Mouse (Mus musculus) kidney, embryonic 15.5 days (tissue): Measurements from ENCODE around the gene Ppp1r13l. TPM values are rescaled to one million over a fixed set of nuclear protein-coding genes. Genes with fewer than 3 reads are reported as not detected.

Experiments
- ATAC-seq: fragments of 200-750 bp; cut with Nextera tagmentation; replicated peaks from 2 replicates; pipeline ENCODE4 v1.8.0; 2017; ENCODE audit warnings: moderate TSS enrichment; ENCODE audit not compliant: low FRiP score
- H3K27ac ChIP-seq: fragments of 300-500 bp; sonication (generic); 2 replicates; pipeline ENCODE4 v1.5.1; 2015; ENCODE audit warnings: mild to moderate bottlenecking, inconsistent platforms
- H3K27me3 ChIP-seq: fragments of 300-500 bp; sonication (generic); 2 replicates; pipeline ENCODE4 v1.6.1; 2015; ENCODE audit warnings: inconsistent platforms
- H3K36me3 ChIP-seq: fragments of 300-500 bp; sonication (generic); 2 replicates; pipeline ENCODE4 v1.6.1; 2015; ENCODE audit warnings: inconsistent platforms
- H3K4me1 ChIP-seq: fragments of 300-500 bp; sonication (generic); 2 replicates; pipeline ENCODE4 v1.6.1; 2015; ENCODE audit warnings: inconsistent platforms
- H3K4me2 ChIP-seq: fragments of 300-500 bp; sonication (generic); 2 replicates; pipeline ENCODE4 v1.6.1; 2015; ENCODE audit warnings: moderate library complexity, mild to moderate bottlenecking, inconsistent platforms
- H3K4me3 ChIP-seq: fragments of 300-500 bp; sonication (generic); replicated peaks from 2 replicates; pipeline ENCODE4 v1.5.1; 2015; ENCODE audit warnings: mild to moderate bottlenecking, inconsistent platforms
- H3K9ac ChIP-seq: fragments of 300-500 bp; sonication (generic); 2 replicates; pipeline ENCODE4 v1.6.1; 2015; ENCODE audit warnings: mild to moderate bottlenecking, inconsistent platforms
- H3K9me3 ChIP-seq: fragments of 300-500 bp; sonication (generic); replicated peaks from 2 replicates; pipeline ENCODE4 v1.6.1; 2016; ENCODE audit warnings: inconsistent platforms
- WGBS: fragments of 180-500 bp; shearing (Covaris S2); methylation state at CpG from one replicate; pipeline ENCODE4 v1.1.7; 2015; ENCODE audit warnings: mixed read lengths; 5-methylcytosine and 5-hydroxymethylcytosine counted together
- polyA plus RNA-seq: library from polyadenylated mRNA; unstranded; fragments of >200 nt; fragmentation: Nextera tagmentation; extraction: Ambion mirVana; gene quantifications from 2 replicates; pipeline ENCODE4 v1.2.1, GENCODE M21; 2015

Gene Ppp1r13l
- polyA plus RNA-seq, 1 experiment from 2014 or later, result 5.5 TPM

GRCm38 (mm10) chr7:19324221-19324620 is 35.3 kb upstream of the Ppp1r13l start:
- Histone ChIP-seq H3K4me2 (no peak overlapping the region), H3K27ac (no peak overlapping the region), H3K4me3 (no peak overlapping the region), H3K4me1 (peaks cover 40% of the 10 kb centered on the region), H3K36me3 (no peaks in the 10 kb centered on the region), H3K9me3 (0 out of 2 replicates have a peak, but pooled peaks cover 5% of the 10 kb centered on the region), H3K9ac (no peak overlapping the region), H3K27me3 (peaks cover 18% of the 10 kb centered on the region)
- ATAC-seq, result no peak
- 83% methylated on average over 11 of the region's 11 CpGs for WGBS

- peak overlapping the region; percentile 77 for H3K4me2 ChIP-seq
- WGBS, result 73% methylated on average over 21 of the region's 21 CpGs
- H3K27me3 ChIP-seq, result peaks cover 15% of the 10 kb centered on the region
- H3K4me1 ChIP-seq, result peaks cover 29% of the 10 kb centered on the region
- H3K9ac ChIP-seq, result no peak overlapping the region
- H3K36me3 ChIP-seq, result no peaks in the 10 kb centered on the region
- ATAC-seq, result no peak
- H3K27ac ChIP-seq, result peak overlapping the region; percentile 91; the same call in 1 of the 2 replicates
- H3K9me3 ChIP-seq, result 0 out of 2 replicates have a peak, but pooled peaks cover 5% of the 10 kb centered on the region
- H3K4me3 ChIP-seq, result peak overlapping the region; percentile 47; the same call in 1 of the 2 replicates
Measured at GRCm38 (mm10) chr7:19325262-19326199, 34.0 kb upstream of the Ppp1r13l start.

GRCm38 (mm10) chr7:19326359-19326758 is 33.2 kb upstream of the Ppp1r13l start:
- Histone ChIP-seq H3K4me3 (peak overlapping the region; percentile 47), H3K27ac (peak overlapping the region; percentile 91), H3K36me3 (no peaks in the 10 kb centered on the region), H3K4me2 (peak overlapping the region; percentile 77), H3K9ac (peak overlapping the region; percentile 38), H3K4me1 (peaks cover 24% of the 10 kb centered on the region), H3K9me3 (0 out of 2 replicates have a peak, but pooled peaks cover 5% of the 10 kb centered on the region), H3K27me3 (peaks cover 12% of the 10 kb centered on the region)
- peak; percentile 81 for ATAC-seq
- WGBS, result 0% methylated on average over 20 of the region's 20 CpGs

- Histone ChIP-seq H3K27ac (peak overlapping the region; percentile 91), H3K4me1 (peaks cover 24% of the 10 kb centered on the region), H3K9me3 (0 out of 2 replicates have a peak, but pooled peaks cover 5% of the 10 kb centered on the region), H3K4me2 (peak overlapping the region; percentile 77), H3K9ac (peak overlapping the region; percentile 38), H3K4me3 (peak overlapping the region; percentile 47), H3K27me3 (peaks cover 8% of the 10 kb centered on the region), H3K36me3 (no peaks in the 10 kb centered on the region)
- ATAC-seq, result peak; percentile 80
- WGBS, result under 1% methylated on average over 22 of the region's 22 CpGs
Measured at GRCm38 (mm10) chr7:19327128-19327527, 32.4 kb upstream of the Ppp1r13l start.

- Histone ChIP-seq H3K9ac (no peak overlapping the region), H3K4me1 (peaks cover 28% of the 10 kb centered on the region), H3K9me3 (0 out of 2 replicates have a peak, but pooled peaks cover 5% of the 10 kb centered on the region), H3K4me2 (peak overlapping the region; percentile 77), H3K4me3 (no peak overlapping the region), H3K27me3 (peaks cover 3% of the 10 kb centered on the region), H3K27ac (0 out of 2 replicates have a peak overlapping the region, but pooled peaks have one; percentile 91), H3K36me3 (no peaks in the 10 kb centered on the region)
- no peak for ATAC-seq
- 81% methylated on average over 5 of the region's 5 CpGs for WGBS
Measured at GRCm38 (mm10) chr7:19327782-19328181, 31.8 kb upstream of the Ppp1r13l start.

GRCm38 (mm10) chr7:19328425-19328824 is 31.1 kb upstream of the Ppp1r13l start:
- H3K4me2 ChIP-seq, result no peak overlapping the region
- H3K36me3 ChIP-seq, result no peaks in the 10 kb centered on the region
- no peak for ATAC-seq
- H3K9me3 ChIP-seq, result 0 out of 2 replicates have a peak, but pooled peaks cover 5% of the 10 kb centered on the region
- no peak overlapping the region for H3K27ac ChIP-seq
- peaks cover 30% of the 10 kb centered on the region for H3K4me1 ChIP-seq
- no peak overlapping the region for H3K4me3 ChIP-seq
- H3K9ac ChIP-seq, result no peak overlapping the region
- H3K27me3 ChIP-seq, result no peaks in the 10 kb centered on the region

GRCm38 (mm10) chr7:19331910-19332309 is 27.6 kb upstream of the Ppp1r13l start:
- ATAC-seq, result no peak
- Histone ChIP-seq H3K4me2 (no peak overlapping the region), H3K27me3 (no peaks in the 10 kb centered on the region), H3K4me1 (peaks cover 28% of the 10 kb centered on the region), H3K9me3 (0 out of 2 replicates have a peak, but pooled peaks cover 5% of the 10 kb centered on the region), H3K4me3 (no peak overlapping the region), H3K27ac (no peak overlapping the region), H3K9ac (no peak overlapping the region), H3K36me3 (no peaks in the 10 kb centered on the region)
- WGBS, result 77% methylated on average over 2 of the region's 2 CpGs

GRCm38 (mm10) chr7:19332709-19333352 is 26.7 kb upstream of the Ppp1r13l start:
- H3K4me2 ChIP-seq, result peak overlapping the region; percentile 79
- 0 out of 2 replicates have a peak, but pooled peaks cover 5% of the 10 kb centered on the region for H3K9me3 ChIP-seq
- H3K36me3 ChIP-seq, result no peaks in the 10 kb centered on the region
- peak overlapping the region; percentile 69 for H3K4me3 ChIP-seq
- H3K4me1 ChIP-seq, result peaks cover 18% of the 10 kb centered on the region
- H3K27ac ChIP-seq, result peak overlapping the region; percentile 19; the same call in 1 of the 2 replicates
- peak overlapping the region; percentile 53 for H3K9ac ChIP-seq
- H3K27me3 ChIP-seq, result no peaks in the 10 kb centered on the region
- under 1% methylated on average over 52 of the region's 52 CpGs for WGBS
- ATAC-seq, result peak; percentile 68

GRCm38 (mm10) chr7:19335583-19335982 is 24.0 kb upstream of the Ppp1r13l start:
- no peak overlapping the region for H3K4me2 ChIP-seq
- 39% methylated on average over 3 of the region's 3 CpGs for whole genome bisulfite sequencing
- ATAC-seq, result no peak

GRCm38 (mm10) chr7:19337122-19337521 is 22.4 kb upstream of the Ppp1r13l start:
- Histone ChIP-seq H3K27ac (no peak overlapping the region), H3K4me1 (peaks cover 28% of the 10 kb centered on the region), H3K36me3 (no peaks in the 10 kb centered on the region), H3K9ac (no peak overlapping the region), H3K27me3 (peaks cover 14% of the 10 kb centered on the region), H3K4me3 (no peak overlapping the region), H3K4me2 (no peak overlapping the region), H3K9me3 (no peaks in the 10 kb centered on the region)
- WGBS, result 68% methylated on average over 10 of the region's 10 CpGs
- no peak for ATAC-seq

More at GRCm38 (mm10) chr7:19335583-19335982, 24.0 kb upstream of the Ppp1r13l start:
- Histone ChIP-seq H3K36me3 (no peaks in the 10 kb centered on the region), H3K9ac (no peak overlapping the region), H3K4me1 (peaks cover 16% of the 10 kb centered on the region), H3K27ac (no peak overlapping the region), H3K9me3 (no peaks in the 10 kb centered on the region), H3K4me3 (no peak overlapping the region), H3K27me3 (no peaks in the 10 kb centered on the region)

- 53% methylated on average over 2 of the region's 2 CpGs for WGBS
- no peaks in the 10 kb centered on the region for H3K9me3 ChIP-seq
- no peak overlapping the region for H3K4me2 ChIP-seq
- peaks cover 20% of the 10 kb centered on the region for H3K27me3 ChIP-seq
- H3K27ac ChIP-seq, result no peak overlapping the region
- H3K4me1 ChIP-seq, result peaks cover 34% of the 10 kb centered on the region
- ATAC-seq, result no peak
- no peak overlapping the region for H3K9ac ChIP-seq
- no peaks in the 10 kb centered on the region for H3K36me3 ChIP-seq
- no peak overlapping the region for H3K4me3 ChIP-seq
Measured at GRCm38 (mm10) chr7:19338060-19338459, 21.5 kb upstream of the Ppp1r13l start.

GRCm38 (mm10) chr7:19338596-19338995 is 21.0 kb upstream of the Ppp1r13l start:
- peaks cover 35% of the 10 kb centered on the region for H3K4me1 ChIP-seq
- H3K27me3 ChIP-seq, result peaks cover 20% of the 10 kb centered on the region
- no peak overlapping the region for H3K9ac ChIP-seq
- WGBS, result 63% methylated on average over 7 of the region's 7 CpGs
- no peaks in the 10 kb centered on the region for H3K36me3 ChIP-seq
- H3K4me3 ChIP-seq, result no peak overlapping the region
- H3K27ac ChIP-seq, result no peak overlapping the region
- H3K4me2 ChIP-seq, result no peak overlapping the region
- no peaks in the 10 kb centered on the region for H3K9me3 ChIP-seq
- no peak for ATAC-seq
